Mouse (Mus musculus): ENCODE data around the gene Dip2b.

DNA sequence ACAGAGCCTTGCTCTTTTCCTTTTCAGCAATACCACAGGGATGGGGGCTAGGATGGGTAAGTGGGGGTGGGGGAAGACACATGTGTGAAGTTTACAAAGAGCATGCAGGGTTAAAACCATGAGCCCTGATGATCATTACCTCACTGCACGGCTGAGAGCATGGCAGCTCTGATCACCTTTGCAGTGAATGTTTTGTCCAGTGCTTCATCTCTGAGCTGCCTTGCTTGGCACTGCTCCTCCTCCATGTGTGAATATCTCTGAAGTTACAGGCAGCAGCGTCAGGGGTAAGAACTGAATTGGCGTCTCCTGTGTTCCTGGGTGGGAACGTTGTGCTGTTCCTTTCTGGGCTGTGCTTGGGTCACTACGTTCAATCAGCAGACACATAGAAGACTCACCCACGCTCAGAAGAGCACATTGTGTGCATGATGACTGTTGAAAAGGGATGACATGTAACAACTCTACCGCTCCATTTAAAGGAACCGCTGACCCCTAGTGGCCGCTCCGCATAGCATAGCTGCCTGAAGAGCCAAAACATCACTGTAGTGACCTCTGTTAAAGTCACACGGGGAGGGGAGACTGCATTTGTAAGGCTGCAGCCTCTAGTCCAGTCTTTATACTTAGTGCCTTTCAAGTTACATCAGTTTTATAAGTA lies 88.1 kb downstream of the Dip2b start:
- TF ChIP-seq CTCF (IDR thresholded peaks at IDR 0.05; ENCODE audit: borderline replicate concordance, insufficient read depth, low read depth, low read length) (peak; percentile 93), POLR2A (IDR thresholded peaks at IDR 0.05; ENCODE audit: borderline replicate concordance, insufficient read depth, low read length) (no peak)
